Mouse (Mus musculus): ENCODE measurements around the gene Hdac9.
"Not testable (repeated sequence)": the region's sequence is repeated elsewhere in the genome, so short reads cannot be mapped to it uniquely, and the experiment has no call there.

Gene Hdac9

DNA sequence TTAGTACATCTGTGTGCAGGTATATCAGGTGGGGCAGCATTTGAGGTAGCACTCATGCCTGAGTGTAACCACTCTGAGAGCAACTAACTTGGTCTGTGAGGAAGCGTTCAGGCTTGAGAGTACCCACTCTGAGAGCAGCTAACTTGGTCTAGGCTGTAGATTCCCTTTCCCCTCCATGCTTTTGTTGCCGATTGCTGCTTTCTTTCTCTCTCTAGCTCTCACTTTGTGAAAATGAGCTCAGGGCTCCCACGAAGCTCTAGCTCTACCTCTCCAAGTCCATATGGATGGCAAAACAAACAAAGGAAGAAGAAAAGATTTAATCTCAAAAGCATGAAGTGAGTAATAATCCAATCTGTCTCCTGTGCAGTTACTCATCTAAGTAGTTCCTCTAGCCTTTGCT, 421.0 kb downstream of the Hdac9 start:
- peak; percentile 3 for DNase-seq (ENCODE audit: low read depth, low spot score)

- DNase-seq (ENCODE audit: low read depth, low spot score): no peak
Measured at GRCm38 (mm10) chr12:34489629-34490028, 427.3 kb downstream of the Hdac9 start.

- no peak for DNase-seq (ENCODE audit: low read depth, low spot score)
Measured at GRCm38 (mm10) chr12:34487666-34488065, 429.2 kb downstream of the Hdac9 start.

GRCm38 (mm10) chr12:34487021-34487420, 429.9 kb downstream of the Hdac9 start:
- DNase-seq (ENCODE audit: low read depth, low spot score): no peak

- no peak for DNase-seq (ENCODE audit: low read depth, low spot score)
Measured at GRCm38 (mm10) chr12:34486016-34486415, 430.9 kb downstream of the Hdac9 start.

- DNase-seq (ENCODE audit: low read depth, low spot score): no peak
Measured at GRCm38 (mm10) chr12:34481702-34482101, 435.2 kb downstream of the Hdac9 start.

DNA sequence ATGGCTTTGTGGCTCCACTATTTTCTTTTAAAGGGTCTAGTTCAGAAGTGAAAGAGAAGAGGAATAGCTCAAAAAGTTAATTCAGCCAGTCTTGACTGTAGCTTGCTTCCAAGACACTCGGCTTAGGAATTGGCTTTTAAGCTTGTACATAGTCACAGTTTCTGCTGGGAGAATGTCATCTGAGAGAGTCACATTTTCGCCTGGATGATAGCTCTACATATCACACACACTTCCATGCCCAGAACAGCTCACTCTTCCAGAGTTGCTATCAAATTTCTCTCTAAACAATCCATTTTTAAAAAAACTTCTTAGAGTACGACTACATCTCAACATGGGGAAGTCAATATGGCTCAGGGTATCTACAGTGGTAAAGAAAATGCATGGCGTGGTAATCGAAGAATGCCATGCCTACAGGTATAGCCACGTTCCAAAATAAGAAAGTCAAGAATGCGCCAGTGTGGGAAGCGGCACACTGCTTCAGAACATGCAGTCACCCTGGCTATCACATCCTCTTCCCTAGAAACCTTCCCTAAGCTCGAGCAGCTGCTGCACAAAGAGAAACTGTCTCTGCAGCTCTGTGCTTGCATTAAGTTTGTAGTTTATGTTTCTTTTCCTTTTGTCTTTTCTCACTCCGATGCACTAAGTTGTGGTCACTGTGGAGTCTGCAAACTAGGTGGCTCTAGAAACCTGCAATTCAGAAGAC, 443.8 kb downstream of the Hdac9 start:
- DNase-seq (ENCODE audit: low read depth, low spot score): no peak

DNA sequence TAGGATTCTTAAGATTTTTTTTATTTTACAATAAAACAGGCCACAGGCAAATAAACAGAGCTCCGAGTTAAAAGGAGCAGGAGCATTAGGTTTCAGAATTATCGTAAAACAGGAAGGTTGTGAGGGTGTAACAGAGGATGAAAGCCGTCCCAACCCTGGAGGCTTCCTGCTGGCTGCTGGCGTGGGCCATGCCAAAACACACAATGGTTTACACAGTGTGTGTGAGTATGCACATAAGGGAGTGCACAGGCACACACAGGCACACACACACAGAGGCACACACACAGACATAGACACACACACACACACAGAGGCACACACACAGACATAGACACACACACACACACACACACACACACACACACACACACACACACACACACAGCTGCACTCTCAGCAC, 444.4 kb downstream of the Hdac9 start:
- DNase-seq (ENCODE audit: low read depth, low spot score): no peak

DNA sequence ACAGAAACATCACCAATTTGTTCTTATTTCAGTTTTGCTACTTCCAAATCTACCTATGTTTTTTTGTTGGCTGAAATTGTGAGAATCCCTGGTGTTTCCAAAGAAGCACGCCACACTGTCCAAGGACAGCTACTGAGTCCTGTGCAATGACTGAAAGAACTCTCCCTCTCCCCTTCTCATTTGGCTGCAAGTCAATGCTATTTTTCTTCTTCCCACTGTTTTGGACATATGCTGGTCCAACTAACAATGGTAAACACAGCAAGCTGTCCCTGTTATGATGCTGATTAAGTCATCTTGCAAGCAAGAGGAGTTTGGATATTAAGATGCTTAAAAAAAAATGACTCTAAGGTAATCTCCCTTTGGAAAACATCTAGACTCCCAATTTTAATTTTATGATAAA, 455.2 kb downstream of the Hdac9 start:
- no peak for DNase-seq (ENCODE audit: low read depth, low spot score)

DNA sequence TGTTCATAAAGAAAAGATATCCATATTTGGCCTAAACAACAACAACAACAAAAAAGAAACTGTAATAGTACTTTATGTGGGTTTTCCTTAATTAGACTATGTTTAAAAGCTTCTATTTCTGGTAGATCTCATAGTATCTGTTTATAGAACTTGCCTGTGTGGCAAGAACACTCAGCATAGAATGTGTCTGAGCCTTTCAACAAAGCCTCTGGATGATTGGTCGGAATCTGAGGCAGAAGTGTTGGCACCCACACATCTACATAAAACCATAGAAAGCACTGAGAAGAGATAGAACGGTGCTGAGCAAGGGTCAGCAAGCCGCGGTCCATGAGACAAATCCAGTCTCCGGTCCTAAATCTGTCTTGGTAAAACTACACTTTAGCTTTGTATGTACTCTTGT, 464.3 kb downstream of the Hdac9 start:
- no peak for DNase-seq (ENCODE audit: low read depth, low spot score)

GRCm38 (mm10) chr12:34451198-34451597, 465.7 kb downstream of the Hdac9 start:
- no peak for DNase-seq (ENCODE audit: low read depth, low spot score)

DNA sequence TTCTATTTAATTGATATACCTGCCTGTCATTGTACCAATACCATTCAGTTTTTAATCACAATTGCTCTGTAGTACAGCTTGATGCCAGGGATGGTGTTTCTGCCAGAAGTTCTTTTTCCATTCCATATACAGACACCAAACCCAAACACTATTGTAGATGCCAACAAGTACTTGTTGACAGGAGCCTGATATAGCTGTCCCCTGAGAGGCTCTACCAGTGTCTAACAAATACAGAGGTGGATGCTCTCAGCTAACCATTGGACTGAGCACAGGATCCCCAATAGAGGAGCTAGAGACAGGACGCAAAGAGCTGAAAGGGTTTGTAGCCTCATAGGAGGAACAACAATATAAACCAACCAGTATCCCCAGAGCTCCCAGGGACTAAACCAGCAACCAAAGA, 472.2 kb downstream of the Hdac9 start:
- DNase-seq (ENCODE audit: low read depth, low spot score): not testable (repeated sequence)

DNA sequence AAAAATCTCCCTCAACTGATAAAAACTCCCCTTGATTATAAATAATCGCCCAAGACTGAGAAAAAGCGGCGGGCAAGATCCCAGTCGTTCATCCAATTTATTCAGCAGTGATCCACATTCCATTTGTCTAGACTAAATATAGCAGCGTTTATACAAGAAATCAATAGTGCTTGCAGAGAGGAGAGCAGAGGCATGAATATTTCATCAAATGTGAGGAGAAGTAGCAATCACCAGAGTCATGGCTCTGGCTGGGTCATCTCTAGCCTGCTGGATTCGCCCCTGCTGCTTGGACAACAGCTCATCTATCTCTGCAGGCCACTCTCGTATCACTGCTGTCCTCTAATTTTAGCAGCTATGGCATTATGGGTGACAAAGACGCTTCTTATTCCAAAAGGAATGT, 476.0 kb downstream of the Hdac9 start:
- DNase-seq (ENCODE audit: low read depth, low spot score): no peak

DNA sequence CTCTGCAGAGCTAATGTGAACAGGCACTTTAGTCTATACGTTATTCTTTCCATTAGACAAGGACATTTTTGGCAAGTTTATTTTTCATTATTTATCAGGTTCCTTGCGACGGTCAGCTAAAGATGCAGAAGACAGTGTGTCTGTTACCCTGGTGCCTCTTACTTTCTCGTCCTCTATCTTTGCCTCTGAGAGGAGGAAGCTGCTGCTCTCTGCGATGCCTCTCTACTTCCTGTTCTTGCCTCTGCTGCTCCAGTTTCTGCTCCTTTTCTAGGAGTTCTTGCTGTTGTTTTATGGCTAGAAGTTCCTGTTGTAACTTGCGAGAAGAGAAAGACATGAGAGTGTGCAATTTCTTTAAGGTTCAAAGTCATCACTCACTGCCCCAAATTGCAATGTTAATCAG, 484.0 kb downstream of the Hdac9 start:
- no peak for DNase-seq (ENCODE audit: low read depth, low spot score)

DNA sequence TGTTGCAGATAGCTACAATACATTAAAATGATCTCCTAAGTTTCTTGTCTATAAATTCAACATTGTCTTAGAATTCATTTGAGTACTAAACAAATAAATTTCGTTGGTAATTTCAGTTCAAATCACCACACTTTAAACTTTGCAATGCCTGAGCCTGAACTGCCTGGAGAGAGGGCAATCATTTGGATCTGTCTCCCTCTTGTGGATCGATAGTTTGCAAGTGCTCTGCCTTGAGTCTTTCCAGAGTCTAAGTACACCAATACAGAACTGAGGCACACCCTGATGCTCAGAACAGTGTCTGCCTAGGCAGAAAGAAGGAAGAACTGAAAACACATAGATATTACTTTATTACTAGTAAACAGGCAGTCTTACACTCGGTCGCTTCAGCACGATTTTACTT, 484.4 kb downstream of the Hdac9 start:
- DNase-seq (ENCODE audit: low read depth, low spot score): peak; percentile 1

GRCm38 (mm10) chr12:34431832-34432231, 485.1 kb downstream of the Hdac9 start:
- DNase-seq (ENCODE audit: low read depth, low spot score): no peak

DNA sequence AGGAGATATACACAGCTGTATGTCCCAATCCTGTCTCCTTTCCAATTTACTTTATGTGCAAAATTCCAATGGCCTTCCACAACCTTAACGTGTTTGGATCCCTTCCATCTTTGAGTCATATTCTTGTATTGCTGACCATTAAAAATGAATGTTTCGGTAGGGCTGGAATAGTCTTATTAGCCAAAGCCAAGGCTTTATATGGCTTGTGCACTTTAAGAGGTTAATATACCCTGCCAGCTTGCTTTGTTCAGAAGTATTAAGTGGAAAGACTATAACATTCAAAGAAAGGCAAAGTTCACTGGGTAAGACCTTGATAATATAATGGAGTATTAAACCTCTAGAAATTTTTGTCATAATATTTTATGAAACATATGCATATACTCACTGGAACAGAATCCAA, 491.4 kb downstream of the Hdac9 start:
- DNase-seq (ENCODE audit: low read depth, low spot score): no peak

GRCm38 (mm10) chr12:34408139-34408538, 508.8 kb downstream of the Hdac9 start:
- DNase-seq (ENCODE audit: low read depth, low spot score): no peak

GRCm38 (mm10) chr12:34407143-34407542, 509.8 kb downstream of the Hdac9 start:
- DNase-seq (ENCODE audit: low read depth, low spot score): no peak

- no peak for DNase-seq (ENCODE audit: low read depth, low spot score)
Measured at GRCm38 (mm10) chr12:34402065-34402464, 514.8 kb downstream of the Hdac9 start.

DNA sequence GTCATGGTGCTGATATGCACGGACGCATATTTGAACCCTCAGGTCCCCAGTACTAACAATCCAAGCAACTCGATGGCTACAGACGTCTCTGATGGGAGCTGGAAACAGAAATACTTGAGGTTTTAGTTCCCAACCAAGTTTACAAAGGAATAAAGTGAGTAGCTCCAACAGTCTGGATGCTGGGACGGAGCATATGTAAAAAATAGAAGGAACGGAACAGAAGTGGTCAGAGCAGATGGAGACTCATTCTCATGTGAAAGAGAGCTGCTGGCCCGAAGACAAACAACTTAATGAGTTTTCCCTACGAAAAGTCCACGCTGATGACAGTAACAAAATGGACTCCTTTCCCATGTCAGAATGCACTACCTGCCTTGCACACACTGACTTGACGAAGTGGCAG, 518.3 kb downstream of the Hdac9 start:
- no peak for DNase-seq (ENCODE audit: low read depth, low spot score)

DNA sequence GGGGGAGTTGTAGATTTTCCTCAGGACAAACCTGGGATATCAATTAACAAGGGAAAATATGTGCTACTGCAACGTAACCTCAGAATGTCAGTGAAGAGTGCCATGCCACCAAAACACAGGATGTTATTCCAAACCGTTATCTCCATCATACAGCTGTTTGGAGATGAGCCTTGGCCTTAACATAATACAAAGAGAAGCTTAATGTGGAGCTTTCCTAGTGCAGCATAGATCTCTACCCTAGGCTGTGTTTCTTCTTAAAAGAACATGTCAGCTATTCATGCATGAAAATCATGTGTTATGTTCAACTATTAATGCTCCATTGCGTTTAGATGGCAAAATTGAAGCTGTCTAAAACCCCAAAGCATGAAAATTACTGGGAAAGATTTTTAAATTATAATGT, 522.6 kb downstream of the Hdac9 start:
- DNase-seq (ENCODE audit: low read depth, low spot score): no peak

DNA sequence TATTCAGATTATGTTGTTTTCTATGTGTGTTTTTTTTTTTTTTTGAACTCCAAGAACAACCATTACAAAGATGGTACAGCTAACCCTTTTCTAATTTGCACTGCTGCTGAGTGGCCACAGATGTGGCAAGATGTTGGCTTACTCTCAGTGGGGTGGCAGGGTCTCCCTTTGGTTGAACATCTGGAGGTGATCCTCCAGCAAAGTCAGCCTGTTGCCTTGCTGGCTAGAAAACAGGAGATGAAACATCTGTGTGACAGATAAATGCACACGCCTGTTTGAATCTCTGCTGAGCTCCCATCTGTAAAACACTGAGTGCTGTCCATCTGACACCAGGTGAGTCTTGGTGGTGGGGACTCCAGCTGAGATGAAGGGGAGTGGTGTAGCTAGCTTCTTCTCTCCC, 537.2 kb downstream of the Hdac9 start:
- DNase-seq (ENCODE audit: low read depth, low spot score): no peak

GRCm38 (mm10) chr12:34378637-34379036, 538.3 kb downstream of the Hdac9 start:
- no peak for DNase-seq (ENCODE audit: low read depth, low spot score)
